Mouse (Mus musculus) adrenal gland, postnatal 10 days (tissue): ENCODE data around the gene Myrf. TPM values are rescaled to one million over a fixed set of nuclear protein-coding genes. Genes with fewer than 3 reads are reported as not detected.

Source experiments
- DNase-seq: peaks from one replicate; pipeline ENCODE4 v3.0.0; 2021; ENCODE audit warnings: mixed read lengths
- total RNA-seq, 2 experiments: library from RNA; stranded (reverse); gene quantifications; 2 replicates each; pipeline ENCODE4 v1.2.3; 2021

Myrf gene
- total RNA-seq, 2 experiments from 2014 or later, result 4.9 to 6.4 TPM

DNA sequence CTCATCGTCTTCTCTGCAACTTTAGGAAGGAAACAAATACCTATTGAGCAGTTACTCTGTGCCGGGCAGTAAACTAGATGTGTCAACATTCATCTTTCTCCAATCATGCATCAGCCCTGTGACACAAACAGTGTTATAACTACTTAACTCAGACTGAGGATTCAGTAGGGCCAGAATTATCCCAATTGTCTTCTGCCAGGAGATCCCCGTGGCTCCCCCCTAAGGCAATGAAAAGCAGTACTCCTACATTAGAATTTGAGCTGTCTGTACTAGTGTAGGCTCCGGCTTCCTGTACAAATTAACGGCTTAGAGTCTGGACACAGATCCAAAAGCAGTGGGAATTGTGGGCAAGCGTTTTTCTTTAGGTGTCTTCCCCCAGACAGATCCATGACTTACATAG, 35.5 kb downstream of the Myrf start:
- no peak for DNase-seq

DNA sequence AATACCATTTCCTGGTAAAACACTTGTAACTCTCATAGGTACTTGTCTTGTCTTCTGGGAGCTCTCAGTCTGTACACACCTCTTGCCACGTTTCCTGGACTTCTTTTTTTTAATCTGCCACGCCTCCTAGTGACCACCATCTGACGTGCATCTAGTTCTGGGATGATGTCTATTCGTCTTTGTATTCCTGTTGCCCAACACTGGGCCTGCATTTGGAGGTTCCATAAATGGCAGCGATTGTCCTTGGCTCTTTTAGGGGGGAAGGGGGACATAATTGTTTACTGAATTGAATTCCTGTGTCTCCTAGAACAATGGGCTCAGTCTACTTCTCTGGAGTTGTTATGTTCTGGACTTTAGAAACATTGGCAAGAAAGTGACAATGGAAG, 35.9 kb downstream of the Myrf start:
- DNase-seq, result peak; percentile 53

DNA sequence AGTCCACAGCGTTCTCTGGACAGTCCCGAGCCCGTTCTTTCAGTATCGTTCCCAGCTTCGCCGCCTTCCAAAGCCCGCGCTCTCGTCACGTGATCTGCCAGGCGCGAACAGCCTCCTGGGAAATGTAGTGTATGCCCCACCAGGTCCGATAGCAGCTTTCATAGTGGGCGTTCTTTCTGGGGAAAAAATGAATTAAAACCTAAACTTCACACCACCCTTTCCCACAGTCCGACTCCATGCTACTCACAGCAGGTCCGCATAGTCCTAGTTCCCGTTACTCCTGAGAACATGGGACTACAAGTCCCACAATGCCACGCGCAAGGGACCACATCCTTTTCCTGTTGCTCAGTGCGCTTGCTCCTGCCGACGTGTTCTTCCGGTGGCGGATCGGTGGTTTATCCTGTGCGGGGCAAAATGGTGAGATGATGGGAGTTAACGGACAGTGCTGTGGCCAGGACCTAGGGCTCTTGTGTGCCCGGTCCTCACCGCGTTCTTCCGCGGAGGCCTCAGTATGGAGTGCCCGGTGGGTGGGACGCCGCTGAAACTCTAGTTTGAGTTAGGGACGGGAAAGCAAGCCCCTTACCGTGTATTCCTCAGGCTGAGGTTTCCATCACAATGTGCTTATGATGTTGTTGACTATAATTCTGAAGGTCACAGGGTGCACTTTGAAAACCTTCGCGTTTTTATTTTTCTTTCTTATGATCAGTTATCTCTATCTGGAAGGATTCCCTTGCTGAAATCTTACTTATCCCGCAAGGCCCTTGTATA, 36.5 kb downstream of the Myrf start, which contains the start of the genes Tmem258 and Fen1:
Gene Tmem258 (plus strand): TSS at position 167 of the 768 bp plus-strand sequence.
Gene Fen1 (minus strand): TSS at position 322 of the 768 bp plus-strand sequence.
- peak; percentile 93 for DNase-seq

DNA sequence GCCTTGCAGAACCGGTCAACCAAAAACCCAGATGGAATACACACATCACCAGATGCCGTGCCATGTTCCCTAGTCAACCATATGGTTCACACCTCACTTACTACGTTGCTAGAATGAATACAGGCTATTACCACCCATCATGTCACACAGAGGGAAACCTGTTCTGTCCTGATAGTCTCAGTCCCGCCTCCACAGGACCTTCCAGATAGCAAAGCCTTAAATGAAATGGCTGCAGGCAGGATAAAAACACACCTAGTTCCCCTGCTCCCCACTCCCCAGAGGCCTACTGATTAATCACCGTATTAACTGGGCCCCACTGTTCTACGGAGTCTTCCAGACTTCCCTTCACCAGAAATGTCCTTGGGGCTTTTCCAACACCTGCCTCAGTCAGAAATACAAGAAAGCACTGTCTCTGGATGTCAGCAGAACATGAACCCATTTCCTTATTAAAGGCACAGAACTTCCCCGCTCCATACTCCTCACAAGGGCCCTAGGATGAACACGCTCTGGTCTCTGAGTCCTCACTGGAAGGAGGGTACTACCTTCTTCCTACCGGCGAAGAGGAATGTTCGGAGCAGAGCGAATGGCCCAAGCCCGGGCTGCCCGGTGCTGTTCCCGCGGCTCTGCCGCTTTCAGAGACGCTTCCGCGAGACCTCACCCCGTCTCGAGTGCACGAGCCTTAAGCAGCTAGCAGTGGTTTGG, 37.3 kb downstream of the Myrf start:
- no peak for DNase-seq

DNA sequence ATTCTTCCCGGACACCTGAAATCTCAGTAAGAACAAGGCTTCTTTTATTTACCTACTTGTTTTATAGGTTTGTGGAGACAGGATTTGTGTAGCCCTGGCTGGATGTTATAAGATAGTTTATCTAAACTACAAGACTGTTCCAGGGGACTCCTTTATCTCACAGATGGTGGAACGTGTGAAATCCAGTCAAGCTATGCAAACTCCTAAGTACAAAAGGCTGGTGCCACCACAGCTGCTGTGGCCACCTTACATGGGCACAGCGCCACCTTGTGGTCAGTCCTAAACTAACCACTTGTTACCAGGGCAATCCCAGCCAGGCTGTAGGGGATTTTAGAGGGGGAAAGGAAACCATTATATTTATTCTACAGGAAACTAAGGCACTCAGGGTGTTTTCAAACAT, 41.8 kb downstream of the Myrf start:
- peak; percentile 90 for DNase-seq

DNA sequence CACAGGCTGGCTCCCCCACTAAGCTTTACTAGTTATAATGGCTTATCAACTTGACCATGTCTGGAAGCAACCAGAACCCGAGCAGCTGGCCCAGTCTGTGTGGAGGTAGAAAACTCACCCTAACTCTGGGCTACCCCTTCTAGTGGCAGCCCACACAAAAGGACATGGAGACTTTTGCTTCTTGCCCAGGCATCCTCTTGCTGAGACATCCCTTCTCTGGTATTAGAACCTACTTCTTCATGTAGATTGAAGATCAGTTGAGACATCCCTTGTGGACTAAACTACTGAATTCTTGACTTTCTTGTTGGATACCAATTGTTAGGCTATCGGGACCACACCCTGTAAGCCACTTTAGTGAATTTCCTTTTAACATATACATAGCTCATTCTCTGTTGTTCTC, 42.3 kb downstream of the Myrf start:
- no peak for DNase-seq

DNA sequence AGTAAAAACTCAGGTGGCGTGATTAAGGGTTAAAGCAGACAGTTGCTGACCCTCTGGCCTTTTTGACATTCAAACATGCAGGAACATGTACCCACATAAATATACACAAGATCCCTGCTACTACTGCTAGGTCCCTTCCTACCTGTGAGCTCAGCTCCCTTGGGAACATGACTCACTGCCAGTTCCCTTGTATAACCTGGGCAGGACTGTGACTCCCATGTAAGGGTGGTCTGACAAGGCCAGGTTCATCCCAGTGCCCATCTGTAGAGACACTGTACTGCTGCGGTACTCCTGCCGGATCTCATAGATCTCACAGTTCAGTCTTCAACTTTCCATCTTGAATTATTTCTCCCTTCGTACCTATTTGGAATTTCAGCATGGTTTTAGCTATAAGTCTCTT, 43.4 kb downstream of the Myrf start:
- DNase-seq, result no peak

DNA sequence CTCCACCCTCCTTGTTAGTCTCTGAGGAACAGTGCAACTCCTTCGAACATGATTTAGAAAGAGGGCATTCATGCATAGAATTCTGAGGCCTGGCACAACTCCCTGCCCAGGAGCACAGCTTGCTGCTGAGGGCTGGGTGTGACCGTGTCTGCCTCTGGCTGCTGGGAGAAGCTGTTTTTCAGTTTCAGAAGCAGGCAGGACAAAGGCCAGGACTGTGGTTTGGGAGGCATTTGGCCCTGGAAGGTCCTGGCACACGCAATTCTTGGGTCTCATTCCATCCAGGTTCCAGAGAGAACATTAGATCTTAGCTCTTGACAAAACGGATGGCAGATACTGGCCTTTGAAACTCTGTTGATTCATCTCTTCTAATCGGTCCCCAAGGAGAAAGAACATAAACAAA, 45.3 kb downstream of the Myrf start:
- DNase-seq, result peak; percentile 70

DNA sequence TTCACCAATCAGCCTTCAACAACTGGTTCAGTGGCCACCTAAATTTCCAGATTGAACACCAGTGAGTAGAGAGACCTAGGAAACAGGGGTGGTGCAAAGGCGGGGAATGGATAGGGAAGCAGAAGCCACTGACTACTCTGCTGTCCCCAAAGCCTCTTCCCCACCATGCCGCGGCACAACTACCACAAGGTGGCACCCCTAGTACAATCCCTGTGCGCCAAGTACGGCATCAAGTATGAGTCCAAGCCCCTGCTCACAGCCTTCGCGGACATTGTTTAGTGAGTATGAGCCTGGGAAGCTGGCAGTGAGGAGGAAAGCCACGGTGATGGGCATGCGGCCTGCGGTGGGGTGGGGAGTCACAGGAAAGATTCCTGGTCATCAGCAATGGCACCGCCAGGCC, 46.2 kb downstream of the Myrf start:
- DNase-seq, result no peak

DNA sequence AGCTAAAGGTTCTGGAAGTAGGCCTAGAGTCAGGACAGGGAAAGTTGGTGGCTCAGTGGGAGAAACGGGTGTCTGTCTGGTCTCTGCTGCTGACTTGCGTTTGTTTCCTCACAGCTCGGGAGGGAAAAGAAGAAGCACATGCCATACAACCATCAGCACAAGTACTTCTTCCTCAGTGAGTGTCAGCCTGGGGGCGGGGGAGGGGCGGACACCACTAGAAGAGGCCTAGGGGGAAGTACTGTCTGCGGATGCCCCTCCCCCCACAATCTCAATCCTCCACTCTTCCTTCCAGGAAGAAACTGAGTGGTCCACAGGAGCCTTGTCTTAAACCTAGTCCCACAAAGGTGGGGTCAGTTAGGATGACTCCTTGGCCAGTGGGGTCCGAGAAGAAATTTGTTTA, 49.2 kb downstream of the Myrf start:
- no peak for DNase-seq

DNA sequence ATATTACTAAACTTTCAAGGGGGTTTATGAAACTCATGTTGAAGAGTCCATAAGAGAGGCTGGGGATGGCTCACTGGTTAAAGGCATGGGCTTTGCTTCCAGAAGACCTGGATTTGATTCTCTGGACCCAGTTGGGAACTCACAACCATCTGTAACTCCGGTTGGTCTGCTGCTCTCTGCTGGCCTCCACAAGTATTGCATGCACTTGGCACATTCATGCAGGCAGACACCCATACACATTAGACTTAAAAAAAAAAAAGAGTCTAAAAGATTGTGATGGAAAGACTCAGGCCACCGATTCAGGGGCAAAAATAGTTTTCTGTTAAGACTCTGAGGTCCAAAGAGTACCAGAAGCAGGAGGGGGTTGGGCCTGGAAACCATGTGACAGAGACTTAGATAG, 49.8 kb downstream of the Myrf start:
- peak; percentile 81 for DNase-seq

DNA sequence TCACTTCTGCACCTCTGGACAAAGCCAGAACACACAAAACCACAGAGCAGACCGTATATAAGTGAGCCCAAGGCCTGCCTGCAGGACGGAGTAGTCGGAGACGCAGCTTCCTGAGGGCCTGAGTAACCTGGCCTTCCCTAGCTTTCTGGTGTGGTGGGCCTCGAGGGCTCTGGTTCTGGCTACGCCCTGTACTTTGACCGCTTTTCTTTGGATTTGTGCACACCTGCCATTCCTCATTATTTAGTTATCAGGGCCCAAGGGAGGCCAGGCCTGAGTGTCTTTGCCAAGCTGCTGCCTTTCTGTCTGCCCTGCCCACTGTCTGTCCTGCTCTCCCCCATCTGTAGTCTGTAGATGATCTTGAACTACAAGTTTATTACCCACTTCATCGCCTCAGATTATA, 50.6 kb downstream of the Myrf start:
- no peak for DNase-seq

DNA sequence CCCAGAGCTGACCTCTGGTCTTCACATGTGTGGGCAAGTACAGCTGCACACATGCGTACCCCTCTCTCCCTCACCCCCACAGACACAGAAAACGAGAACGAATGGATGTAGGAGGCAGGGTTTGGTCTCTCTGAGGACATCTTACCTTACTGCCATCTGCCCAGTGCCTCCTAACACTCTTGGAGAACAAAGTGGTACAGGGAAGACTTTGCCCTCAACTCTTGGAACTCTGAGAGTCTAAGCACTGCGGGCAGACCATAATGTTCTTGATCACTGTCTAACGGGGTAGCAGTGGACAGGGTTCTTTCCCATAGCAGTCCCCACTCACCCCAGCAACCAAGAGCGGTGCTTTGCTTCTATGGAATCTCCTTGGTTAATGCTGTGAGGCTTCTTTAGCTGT, 51.5 kb downstream of the Myrf start:
- no peak for DNase-seq

DNA sequence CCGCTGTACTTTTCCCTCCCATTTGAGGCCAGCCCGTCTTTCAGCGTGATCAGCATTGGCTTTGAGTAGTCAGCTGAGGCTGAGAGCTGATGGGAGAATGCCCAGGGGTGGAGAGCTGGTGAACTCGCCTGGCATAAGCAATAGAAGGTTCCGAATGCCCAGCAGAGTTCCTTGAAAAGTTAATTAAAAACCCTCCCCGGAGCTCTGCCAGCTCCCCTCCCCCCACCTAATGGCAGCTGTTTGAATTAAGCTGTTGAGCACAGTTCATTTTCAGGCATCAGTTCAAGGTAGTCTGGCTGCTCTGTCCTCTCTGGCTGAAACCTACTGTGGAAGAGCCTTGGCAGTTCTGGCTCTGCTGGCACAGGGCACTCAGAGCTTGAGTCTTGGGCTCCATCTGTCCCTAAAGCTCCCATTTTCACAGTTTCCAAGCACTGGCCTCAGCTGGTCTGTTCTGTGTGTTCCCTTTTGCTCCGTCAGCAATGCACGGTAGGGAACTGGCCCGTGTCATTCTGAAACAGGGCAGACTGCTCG, 52.2 kb downstream of the Myrf start:
- DNase-seq, result peak; percentile 75

DNA sequence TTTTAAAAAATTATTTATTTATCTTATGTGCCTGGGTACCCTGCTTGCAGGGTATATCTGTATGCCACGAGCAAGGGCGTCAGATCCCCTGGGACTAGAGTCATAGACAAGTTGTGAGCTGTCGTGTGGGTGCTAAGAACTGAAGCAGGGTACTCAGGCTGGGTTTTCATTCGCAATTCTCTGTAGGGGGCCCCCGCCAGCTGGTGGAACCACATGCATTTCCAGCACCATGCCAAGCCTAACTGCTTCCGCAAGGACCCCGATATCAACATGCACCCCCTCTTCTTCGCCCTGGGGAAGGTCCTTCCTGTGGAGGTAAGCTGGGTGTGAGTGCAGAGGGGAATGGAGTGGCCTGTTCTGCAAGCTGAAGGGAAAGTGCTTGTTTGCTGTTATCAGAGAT, 54.0 kb downstream of the Myrf start:
- no peak for DNase-seq

DNA sequence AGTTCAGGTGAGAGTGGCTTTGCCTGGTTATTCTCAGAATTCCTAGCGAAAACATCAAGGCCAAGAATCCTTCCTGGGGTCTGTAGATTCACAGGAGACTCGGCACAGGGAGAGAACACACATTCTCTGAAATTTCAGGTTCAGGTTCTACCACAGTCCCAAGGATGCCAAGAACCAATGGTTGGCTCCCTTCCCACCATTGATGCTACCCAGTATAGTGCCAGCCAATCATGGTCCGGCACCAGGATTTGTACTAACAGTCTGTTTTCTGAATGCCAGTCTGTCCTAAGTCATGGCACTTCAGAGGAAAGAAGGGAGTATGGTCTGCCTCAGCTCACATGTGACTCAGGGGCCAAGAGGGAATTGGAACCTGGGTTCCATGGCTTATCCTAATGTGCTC, 54.7 kb downstream of the Myrf start:
- DNase-seq, result no peak

DNA sequence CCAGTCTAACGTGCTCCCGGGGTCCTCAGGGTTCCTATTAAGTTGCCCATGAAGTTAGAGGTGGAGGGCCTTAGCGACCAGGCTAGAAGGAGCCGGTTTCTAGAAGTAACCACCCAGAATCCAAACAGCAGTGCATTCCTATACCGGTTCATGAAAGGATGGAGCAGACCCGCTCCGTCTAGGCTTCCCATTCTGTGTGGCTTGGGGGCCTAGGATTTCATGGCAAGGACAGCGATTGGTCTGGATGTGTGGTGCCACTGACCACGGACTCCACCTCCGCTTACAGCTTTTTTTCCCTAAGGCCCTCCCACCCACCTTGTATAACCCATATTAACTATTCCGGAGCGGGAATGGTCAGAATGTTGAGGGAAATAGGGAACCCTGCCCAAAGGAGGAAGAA, 56.5 kb downstream of the Myrf start:
- DNase-seq, result peak; percentile 75

DNA sequence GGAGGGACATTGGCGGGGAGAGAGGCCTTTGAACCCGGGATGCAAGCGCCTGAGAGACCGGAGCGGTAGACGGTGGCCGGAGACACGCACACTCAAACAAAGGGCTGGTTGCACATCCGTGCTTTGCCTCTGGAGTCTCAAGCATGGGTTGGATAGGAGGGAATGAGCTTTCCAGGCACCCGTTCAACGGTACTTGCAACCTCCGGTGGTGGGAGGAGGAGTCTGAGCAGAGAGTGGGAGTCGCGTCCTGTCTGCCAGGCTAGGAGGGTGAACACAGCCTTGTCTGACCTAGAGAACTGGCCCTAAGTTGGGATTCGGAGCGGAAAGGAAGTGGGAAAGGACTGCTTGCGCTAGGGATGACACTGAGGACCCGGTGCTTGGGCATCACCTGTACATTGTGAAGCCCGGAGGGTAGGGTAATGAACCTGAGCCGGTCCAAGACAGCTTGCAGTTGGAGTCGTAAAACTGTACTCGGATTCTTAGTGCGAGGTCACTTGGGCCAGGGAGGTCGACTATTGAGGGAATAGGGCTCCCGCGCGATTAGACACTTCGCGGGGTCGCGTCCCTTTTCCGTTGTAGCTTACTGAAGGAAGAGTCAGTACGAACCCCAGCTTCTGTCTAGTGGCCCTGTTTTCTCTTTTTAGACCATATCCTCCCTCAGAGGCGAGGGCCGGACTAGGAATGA, 57.1 kb downstream of the Myrf start:
- DNase-seq, result peak; percentile 79

DNA sequence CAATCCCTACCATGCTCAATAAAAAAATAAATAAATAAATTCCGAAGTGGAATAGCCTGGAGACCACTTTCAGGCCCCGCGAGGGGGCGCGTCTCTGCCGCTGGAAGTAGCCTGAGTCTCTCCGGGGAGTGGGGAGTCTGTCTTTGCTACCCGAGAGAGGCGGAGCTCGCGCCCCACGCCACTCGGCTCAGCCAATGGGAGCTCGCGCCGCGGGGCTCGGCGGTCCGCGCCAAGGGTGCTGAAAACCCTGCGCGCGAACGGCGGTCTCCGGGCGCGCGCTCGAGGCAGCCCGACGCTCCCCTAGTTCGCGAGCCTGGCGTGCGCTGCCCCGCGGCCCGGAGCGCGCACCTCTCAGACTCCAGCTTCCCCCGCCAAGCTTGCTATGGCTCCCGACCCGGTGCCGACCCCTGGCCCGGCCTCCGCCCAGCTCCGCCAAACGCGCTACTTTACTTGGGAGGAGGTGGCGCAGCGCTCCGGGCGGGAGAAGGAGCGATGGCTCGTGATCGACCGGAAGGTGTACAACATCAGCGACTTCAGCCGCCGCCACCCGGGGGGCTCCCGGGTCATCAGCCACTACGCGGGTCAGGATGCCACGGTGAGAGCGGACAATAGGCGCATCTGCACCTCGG, 57.8 kb downstream of the Myrf start, which contains the start of gene Fads1:
Gene Fads1 (plus strand): TSS at position 219 of the 629 bp plus-strand sequence.
- DNase-seq, result peak; percentile 95

DNA sequence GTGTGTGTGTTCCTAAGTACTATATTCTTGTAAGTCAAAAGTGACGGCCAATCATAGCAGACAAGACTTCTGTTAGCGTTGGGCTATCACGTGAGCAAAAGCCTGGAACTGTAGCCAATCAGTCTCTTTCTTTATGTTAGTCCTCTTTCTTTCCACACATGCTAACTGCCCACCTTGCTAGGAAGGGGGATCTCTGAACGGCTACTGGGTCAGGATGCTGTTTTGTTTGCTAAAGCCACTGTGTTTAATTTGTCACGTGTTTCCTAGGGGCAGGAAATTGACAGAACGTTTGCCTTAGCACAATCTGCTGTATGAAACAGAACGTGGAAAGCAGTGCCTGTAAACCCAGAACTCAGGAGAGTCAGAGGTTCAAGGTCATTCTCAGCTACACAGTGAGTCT, 58.4 kb downstream of the Myrf start:
- DNase-seq, result no peak

DNA sequence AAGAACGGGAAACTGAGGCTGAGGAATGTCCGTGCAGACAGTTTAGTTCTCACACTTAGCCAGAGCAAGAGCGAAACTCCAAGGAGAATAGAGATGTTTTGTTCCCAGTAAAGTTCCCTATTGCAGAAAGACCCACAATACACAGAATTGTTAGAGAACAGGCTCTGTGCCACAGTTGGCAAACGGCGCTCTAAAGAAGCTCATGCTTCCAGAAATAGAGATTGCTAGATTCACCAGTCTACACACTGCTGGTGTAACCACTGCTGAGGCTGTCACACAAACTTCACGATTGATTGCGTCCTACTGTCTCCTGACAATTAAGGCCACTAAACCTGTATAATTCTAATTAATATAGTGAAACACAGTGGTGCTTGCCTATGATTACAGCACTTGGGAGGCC, 59.3 kb downstream of the Myrf start:
- no peak for DNase-seq

DNA sequence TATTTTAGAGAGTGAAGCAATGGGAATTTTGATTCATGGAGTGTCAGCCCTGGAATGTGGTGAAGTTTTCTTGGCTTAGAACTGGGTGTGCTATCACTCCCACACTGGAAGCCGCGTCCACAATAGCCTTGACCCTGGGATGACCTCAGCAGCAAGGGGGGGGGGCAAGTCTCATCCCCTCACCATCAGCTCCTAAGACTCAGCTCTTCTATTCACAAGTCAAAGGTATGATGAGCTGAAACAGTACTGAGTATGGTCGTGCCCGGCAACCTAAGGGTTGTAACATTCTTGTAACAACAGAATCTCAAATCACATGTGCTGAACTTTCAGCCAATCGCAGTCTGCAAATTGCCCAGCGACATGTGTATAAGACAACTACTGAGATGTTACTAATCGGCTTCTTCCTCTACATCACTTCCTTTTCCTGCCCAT, 63.6 kb downstream of the Myrf start:
- DNase-seq, result no peak
